Mouse (Mus musculus): ENCODE data around the gene Myom1.

Myom1 gene

DNA sequence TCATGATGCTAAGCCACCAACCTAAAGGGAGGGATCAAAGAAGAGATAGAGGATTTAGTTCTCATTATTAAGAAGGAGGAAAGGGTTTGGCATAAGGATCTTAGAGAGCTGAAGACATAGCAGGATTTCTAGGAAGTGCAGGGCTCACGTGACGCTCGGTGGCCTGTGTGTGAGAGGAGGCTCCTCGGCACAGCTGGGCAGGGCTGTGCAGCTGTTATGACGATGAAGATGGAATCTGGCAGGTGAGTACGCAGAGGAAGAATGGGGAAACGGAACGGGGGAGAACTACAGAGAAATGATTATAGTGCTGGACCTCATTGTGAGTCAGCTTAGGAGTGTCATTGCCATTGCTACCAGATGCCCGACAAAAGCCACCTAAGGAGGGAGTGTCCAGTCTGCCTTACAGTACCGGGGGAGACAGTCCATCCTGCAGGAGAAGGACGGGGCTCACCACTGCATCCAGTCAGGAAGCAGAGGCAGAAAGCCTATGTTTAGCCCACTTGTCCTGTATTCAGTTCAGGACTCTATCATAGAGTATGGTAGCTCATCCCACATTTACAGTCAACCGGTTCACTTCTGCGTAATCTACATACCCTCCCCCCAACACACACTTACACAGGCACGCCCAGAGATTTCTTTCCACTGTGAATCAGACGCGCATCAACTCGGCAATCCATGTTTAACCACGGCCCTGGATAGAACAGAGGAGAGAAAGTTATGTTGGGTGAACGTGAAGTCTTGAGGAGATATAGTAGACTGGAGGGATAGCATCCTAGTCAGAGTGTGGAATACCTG, 142.1 kb downstream of the Myom1 start:
- no peak for DNase-seq

GRCm38 (mm10) chr17:71145248-71145961, 143.0 kb downstream of the Myom1 start:
- DNase-seq = no peak

GRCm38 (mm10) chr17:71153356-71153755, 150.9 kb downstream of the Myom1 start:
- DNase-seq = no peak

- no peak for DNase-seq
These were observed 152.8 kb downstream of the Myom1 start for GRCm38 (mm10) chr17:71155271-71155670.

- no peak for DNase-seq
These were observed 156.7 kb downstream of the Myom1 start for GRCm38 (mm10) chr17:71159152-71159567.

DNA sequence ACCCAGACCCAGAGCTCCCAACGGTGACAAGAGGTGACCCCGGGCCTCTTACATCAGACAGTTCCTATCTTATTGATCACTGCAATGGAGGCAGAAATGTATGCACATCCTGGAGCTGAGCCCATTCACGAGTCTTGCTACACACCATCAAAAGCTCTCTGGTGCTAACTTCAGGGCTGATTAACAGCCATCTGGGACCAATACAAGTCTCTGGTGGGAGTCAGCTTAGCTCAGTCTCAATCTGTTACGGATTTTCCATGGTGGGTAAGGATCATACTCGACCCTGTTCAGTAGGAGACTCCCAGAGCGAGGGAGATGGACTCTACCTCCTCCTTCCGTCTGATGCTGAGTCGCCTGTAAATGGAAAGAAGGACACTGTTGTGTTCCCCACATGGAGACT, 157.3 kb downstream of the Myom1 start:
- no peak for DNase-seq

DNA sequence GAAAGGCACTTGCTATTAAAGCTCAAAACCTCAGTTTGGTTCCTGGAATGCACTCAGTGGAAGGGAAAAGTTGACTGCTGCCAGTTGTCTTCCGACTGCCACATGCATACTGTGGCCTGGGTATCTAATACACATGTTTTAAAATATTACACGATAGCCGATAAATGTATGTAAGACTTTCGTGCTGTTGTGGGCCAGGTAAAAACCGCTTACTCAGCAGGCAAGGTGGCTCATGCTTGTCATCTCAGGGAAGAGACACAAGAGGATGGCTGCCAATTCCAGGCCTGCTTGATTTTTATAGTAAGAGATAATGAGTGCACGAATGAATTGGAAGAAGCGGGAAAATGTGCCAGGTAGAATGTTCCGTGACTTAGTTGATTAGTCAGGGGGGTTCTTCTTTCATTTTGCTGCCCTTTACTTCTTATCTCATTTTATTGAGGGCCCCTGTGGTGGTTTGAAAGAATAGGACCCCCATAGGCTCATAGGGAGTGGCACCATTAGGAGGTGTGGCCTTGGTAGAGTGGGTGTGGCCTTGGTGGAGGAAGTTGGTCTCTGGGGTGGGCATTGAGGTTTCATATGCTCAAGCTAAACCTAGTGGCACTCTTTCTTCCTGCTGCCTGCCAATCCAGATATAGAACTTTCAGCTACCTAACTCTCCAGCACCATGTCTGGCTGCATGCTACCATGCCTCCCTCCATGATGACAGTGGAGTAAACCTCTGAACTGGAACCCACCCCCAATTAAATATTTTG, 158.0 kb downstream of the Myom1 start:
- no peak for DNase-seq

DNA sequence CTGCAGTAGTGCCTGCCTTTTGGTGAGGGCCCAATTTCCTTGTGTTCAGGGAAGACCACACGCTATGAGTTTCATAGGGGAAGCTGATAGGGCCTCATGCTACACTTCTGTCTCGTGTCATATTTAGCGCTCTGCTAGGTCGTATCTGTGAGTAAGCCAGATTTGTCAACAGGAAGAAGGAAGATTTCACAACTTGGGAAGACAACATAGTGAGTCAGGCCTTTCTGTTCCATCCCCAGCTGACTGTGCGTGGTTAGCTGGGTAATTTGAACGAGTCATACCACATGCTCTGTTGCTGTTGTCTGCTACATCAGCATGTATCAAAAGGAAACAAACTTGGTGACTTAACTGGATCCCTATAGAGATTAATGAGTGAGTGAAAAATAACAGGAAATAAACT, 162.6 kb downstream of the Myom1 start:
- no peak for DNase-seq

GRCm38 (mm10) chr17:71168205-71168815, 165.9 kb downstream of the Myom1 start:
- DNase-seq = no peak

DNA sequence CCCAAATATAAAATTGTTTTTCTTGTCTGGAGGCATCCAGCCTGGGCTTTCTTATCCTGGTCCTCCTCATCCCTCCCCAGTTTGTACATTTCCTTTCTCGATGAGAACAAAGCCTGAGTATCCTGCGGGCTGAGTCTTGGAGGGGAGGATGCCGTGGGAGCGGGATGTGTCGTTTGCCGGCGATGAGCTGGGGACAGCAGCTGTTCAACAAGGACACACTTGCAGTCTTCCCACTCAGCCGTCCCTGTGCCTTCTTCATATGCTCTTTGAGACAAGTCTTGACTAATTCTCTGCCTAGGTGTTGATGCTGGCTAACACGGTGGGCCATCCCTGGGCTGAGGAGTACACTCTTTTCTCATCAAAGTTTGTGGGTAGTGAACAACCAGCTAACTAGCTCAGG, 166.4 kb downstream of the Myom1 start:
- no peak for DNase-seq

GRCm38 (mm10) chr17:71169639-71170038, 167.2 kb downstream of the Myom1 start:
- no peak for DNase-seq

GRCm38 (mm10) chr17:71171161-71171560, 168.7 kb downstream of the Myom1 start:
- no peak for DNase-seq
